Mouse (Mus musculus) midbrain, embryonic 14.5 days (tissue): ENCODE measurements at regions not wholly inside any gene's neighbourhood (a gene's known extent, or its start where the extent isn't known, plus 50 kb on each side); places are given as distances from the start of the nearest gene placed in this dataset.
"Not testable (repeated sequence)": the region's sequence is repeated elsewhere in the genome, so short reads cannot be mapped to it uniquely, and the experiment has no call there.

Experiments
- ATAC-seq: fragments of 200-750 bp; cut with Nextera tagmentation; 2 replicates; pipeline ENCODE4 v1.8.0; 2017; ENCODE audit warnings: moderate number of reproducible peaks, moderate library complexity; ENCODE audit not compliant: low FRiP score, low TSS enrichment
- DNase-seq: peaks from one replicate; pipeline ENCODE4 v3.0.0-alpha.2; 2015
- H3K27ac ChIP-seq: fragments of 300-500 bp; sonication (generic); replicated peaks from 2 replicates; pipeline ENCODE4 v1.5.1; 2014; ENCODE audit warnings: mild to moderate bottlenecking, low read depth, low read length, moderate library complexity
- H3K27me3 ChIP-seq: fragments of 300-500 bp; sonication (generic); 2 replicates; pipeline ENCODE4 v1.6.1; 2014; ENCODE audit warnings: low read length, control low read depth, mixed read lengths; ENCODE audit not compliant: control insufficient read depth, insufficient read depth
- H3K36me3 ChIP-seq: fragments of 300-500 bp; sonication (generic); 2 replicates; pipeline ENCODE4 v1.6.1; 2014; ENCODE audit warnings: low read length, control low read depth; ENCODE audit not compliant: control insufficient read depth, insufficient read depth
- H3K4me1 ChIP-seq: fragments of 300-500 bp; sonication (generic); 2 replicates; pipeline ENCODE4 v1.6.1; 2014; ENCODE audit warnings: mild to moderate bottlenecking, antibody characterized with exemption, low read length, control low read depth; ENCODE audit not compliant: control insufficient read depth, insufficient read depth
- H3K4me2 ChIP-seq: fragments of 300-500 bp; sonication (generic); 2 replicates; pipeline ENCODE4 v1.6.1; 2014; ENCODE audit warnings: mild to moderate bottlenecking, low read length, moderate library complexity
- H3K4me3 ChIP-seq: fragments of 300-500 bp; sonication (generic); replicated peaks from 2 replicates; pipeline ENCODE4 v1.5.1; 2014; ENCODE audit warnings: low read depth, low read length
- H3K9ac ChIP-seq: fragments of 300-500 bp; sonication (generic); replicated peaks from 2 replicates; pipeline ENCODE4 v1.6.1; 2014; ENCODE audit warnings: mild to moderate bottlenecking, low read length, moderate library complexity
- H3K9me3 ChIP-seq: fragments of 300-500 bp; sonication (generic); 2 replicates; pipeline ENCODE4 v1.6.1; 2016; ENCODE audit warnings: low read length, control low read depth, mixed read lengths; ENCODE audit not compliant: control insufficient read depth
- WGBS: fragments of 180-500 bp; shearing (Covaris S2); extraction: QIAGEN DNeasy Blood & Tissue Kit; methylation state at CpG from one replicate; pipeline ENCODE4 v1.1.7; 2014; 5-methylcytosine and 5-hydroxymethylcytosine counted together

DNA sequence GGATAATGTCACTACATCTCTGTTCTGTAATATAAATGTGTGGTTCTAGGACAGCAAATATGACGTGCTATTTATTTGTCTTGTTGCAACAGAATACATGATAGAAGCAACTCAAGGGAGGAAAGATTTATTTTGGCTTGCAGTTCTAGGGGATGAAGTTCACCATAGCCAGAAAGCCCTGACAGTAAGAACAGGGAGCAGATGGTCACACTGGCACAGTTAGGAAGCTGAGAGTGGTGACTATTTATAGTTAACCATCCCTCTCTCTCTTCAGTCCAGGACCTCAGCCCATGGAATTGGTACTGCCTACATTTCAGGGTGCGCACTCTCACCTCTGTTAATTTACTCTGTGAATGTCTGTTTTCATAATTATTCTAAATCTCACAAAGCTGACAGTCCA lies 678.5 kb upstream of the Gm19410 start:
- WGBS = 98% methylated on average over 2 of the region's 2 CpGs
- Histone ChIP-seq H3K27ac (no peak overlapping the region), H3K27me3 (no peaks in the 10 kb centered on the region), H3K9ac (no peak overlapping the region), H3K36me3 (no peaks in the 10 kb centered on the region), H3K4me3 (no peak overlapping the region), H3K4me1 (no peaks in the 10 kb centered on the region; the same call in 1 of the 2 replicates), H3K4me2 (no peak overlapping the region), H3K9me3 (no peaks in the 10 kb centered on the region)
- no peak for DNase-seq
- ATAC-seq = no peak

DNA sequence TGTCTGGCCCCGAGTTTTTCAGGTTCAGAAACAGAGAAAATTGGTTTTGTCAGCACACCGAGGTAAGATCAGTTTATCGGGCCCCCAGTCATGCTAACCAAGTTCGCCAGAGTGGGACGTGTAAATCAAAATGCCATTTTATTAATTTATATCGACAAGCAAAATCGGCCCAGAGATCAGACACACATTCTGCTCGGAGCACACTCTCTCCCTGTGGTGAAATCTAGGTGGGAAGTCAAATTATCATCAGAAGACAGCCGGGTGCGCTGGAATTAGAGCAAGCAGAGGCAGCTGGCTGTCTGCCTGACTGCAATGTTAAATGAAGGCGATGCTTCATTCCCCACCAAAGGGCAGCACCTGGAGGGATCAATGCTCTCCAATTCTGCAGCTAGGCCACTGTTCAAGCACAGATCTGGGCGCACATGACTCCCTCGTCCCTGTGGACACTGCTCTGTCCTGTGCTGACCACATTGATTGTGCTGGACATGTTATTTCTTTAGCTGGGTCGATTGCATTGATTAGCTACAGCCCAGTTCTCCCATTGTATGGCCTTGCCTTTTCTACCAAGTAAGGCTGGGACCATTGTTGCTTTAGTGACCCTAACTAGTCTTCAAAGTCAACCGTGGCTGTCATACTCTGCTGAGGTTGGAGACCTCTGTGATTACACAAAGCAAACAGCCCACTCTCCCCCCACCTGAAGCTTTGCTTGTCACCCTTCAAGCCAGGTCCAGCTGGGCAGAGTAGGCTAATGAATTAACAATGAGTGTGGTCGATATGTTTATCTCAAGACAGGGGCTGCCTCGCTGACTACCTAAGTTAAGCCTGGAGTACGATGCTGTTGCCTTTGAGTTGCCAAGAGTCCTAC lies 677.0 kb upstream of the Gm19410 start:
- 51% methylated on average over 18 of the region's 18 CpGs for WGBS
- ATAC-seq (no peak), DNase-seq (peak; percentile 51)
- Histone ChIP-seq H3K4me1 (no peaks in the 10 kb centered on the region; the same call in 1 of the 2 replicates), H3K4me3 (no peak overlapping the region), H3K27me3 (no peaks in the 10 kb centered on the region), H3K9ac (no peak overlapping the region), H3K27ac (peak overlapping the region; percentile 43), H3K9me3 (no peaks in the 10 kb centered on the region), H3K4me2 (no peak overlapping the region), H3K36me3 (no peaks in the 10 kb centered on the region)

DNA sequence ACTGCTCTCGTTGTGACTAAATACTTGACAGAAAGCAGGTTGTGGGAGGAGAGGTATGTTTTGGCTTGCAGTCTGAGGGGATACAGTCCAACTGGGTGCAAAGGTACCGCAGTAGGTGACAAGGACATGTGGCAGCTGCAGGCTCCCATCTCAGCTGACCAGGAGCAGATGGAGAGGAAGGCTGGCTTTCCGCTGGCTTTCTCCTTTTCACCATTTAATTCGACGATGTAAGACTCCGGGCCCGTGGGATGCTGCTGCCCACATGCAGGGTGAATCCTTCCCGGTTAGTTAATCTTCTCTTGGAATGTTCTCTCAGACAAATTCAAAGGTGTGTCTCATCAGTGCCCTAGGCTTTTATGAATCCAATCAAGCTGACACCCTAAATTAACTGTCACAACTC lies 676.1 kb upstream of the Gm19410 start:
- Histone ChIP-seq H3K27ac (no peak overlapping the region), H3K4me2 (no peak overlapping the region), H3K4me1 (no peaks in the 10 kb centered on the region; the same call in 1 of the 2 replicates), H3K9ac (no peak overlapping the region), H3K27me3 (no peaks in the 10 kb centered on the region), H3K36me3 (no peaks in the 10 kb centered on the region), H3K9me3 (no peaks in the 10 kb centered on the region), H3K4me3 (no peak overlapping the region)
- DNase-seq (no peak), ATAC-seq (no peak)
- 87% methylated on average over 8 of the region's 8 CpGs for WGBS

DNA sequence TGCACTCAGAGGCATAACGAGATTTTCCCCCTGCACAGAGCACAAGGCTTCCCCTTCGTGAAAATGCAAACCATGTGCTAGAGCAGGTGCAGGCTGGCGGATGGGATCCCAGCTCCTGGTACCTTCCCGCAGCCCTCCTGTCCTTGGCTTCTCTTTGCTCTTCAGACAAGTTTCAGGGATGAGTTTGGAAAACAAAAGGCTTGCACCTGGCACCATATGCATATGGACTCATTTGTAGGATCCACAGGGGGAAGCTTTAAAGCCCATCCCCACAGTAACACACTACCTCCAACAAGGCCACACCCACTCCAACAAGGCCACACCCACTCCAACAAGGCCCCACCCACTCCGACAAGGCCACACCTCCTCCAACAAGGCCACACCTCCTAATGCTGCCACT lies 663.9 kb upstream of the Gm19410 start:
- Histone ChIP-seq H3K4me3 (no peak overlapping the region), H3K9me3 (no peaks in the 10 kb centered on the region), H3K27me3 (no peaks in the 10 kb centered on the region), H3K27ac (no peak overlapping the region), H3K9ac (no peak overlapping the region), H3K4me1 (no peaks in the 10 kb centered on the region), H3K4me2 (no peak overlapping the region), H3K36me3 (no peaks in the 10 kb centered on the region)
- WGBS = 75% methylated on average over 5 of the region's 5 CpGs
- no peak for DNase-seq
- ATAC-seq = no peak

DNA sequence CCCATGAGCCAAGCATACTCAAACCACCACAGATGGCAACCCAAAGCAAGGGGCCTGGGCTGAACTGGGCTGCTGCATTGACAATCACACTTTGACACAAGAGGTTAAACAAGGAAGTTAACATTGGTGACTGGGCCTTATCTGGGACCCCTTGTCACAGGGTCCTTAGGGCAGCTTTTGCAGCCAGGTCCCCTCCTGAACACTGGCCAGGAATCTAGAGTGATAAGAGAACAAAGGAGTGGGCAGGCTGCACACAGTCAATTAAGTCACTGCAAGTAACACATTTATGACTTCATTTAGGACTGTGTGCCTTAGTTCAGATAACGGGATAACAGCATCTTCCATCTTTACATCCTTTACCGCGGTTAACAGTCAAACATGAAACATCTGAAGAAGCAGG lies 663.5 kb upstream of the Gm19410 start:
- H3K4me1 ChIP-seq, H3K27ac ChIP-seq, H3K4me3 ChIP-seq, H3K27me3 ChIP-seq, H3K9ac ChIP-seq, DNase-seq, ATAC-seq, H3K9me3 ChIP-seq, H3K36me3 ChIP-seq, H3K4me2 ChIP-seq: not testable (repeated sequence)
- WGBS = 95% methylated on average over 3 of the region's 3 CpGs

DNA sequence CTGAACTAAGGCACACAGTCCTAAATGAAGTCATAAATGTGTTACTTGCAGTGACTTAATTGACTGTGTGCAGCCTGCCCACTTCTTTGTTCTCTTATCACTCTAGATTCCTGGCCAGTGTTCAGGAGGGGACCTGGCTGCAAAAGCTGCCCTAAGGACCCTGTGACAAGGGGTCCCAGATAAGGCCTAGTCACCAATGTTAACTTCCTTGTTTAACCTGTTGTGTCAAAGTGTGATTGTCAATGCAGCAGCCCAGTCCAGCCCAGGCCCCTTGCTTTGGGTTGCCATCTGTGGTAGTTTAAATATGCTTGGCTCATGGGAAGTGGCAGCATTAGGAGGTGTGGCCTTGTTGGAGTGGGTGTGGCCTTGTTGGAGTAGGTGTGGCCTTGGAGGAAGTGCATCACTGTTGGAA lies 661.1 kb upstream of the Gm19410 start:
- not testable (repeated sequence) for H3K27me3 ChIP-seq, H3K27ac ChIP-seq, H3K4me2 ChIP-seq, ATAC-seq, DNase-seq, H3K9me3 ChIP-seq, H3K9ac ChIP-seq, H3K36me3 ChIP-seq, H3K4me1 ChIP-seq, H3K4me3 ChIP-seq

DNA sequence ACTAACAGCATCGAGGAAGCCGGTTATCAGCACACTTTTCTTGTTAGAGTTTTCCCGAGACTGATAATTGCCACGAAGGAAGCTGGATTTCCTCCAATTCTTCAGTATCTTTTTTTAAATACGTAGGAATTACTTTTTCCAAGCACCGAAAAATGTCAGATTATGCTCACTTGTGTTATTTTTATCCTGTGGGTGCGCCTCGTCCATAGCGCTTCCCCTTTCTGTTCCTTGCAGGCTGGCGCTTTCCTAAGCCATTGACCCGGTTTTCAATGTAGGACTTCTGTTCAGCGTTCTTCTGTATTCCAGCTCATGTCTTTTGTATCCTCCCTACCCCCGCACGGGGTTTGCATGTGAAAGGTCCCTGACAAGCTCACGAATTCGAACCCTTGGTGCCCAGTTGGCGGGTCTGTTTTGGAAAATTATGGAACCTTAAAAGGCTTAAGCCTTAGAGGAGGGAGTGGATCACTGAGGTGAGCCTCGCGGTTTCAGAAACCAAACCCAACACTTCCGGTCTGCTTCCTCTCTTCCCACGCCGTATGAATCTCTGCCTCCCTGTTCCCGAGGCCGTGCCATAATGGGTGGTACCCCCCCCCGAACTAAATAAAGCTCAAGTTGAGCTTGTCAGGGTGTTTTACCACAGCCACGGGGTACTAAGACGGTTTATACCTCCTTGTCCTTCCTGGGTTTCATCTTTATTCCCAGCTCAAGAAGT lies 655.9 kb upstream of the Gm19410 start:
- Histone ChIP-seq H3K27ac (no peak overlapping the region), H3K4me1 (no peaks in the 10 kb centered on the region), H3K9ac (no peak overlapping the region), H3K36me3 (no peaks in the 10 kb centered on the region), H3K27me3 (no peaks in the 10 kb centered on the region), H3K4me2 (no peak overlapping the region), H3K4me3 (no peak overlapping the region), H3K9me3 (no peaks in the 10 kb centered on the region)
- ATAC-seq = no peak
- no peak for DNase-seq
- 86% methylated on average over 27 of the region's 27 CpGs for WGBS

DNA sequence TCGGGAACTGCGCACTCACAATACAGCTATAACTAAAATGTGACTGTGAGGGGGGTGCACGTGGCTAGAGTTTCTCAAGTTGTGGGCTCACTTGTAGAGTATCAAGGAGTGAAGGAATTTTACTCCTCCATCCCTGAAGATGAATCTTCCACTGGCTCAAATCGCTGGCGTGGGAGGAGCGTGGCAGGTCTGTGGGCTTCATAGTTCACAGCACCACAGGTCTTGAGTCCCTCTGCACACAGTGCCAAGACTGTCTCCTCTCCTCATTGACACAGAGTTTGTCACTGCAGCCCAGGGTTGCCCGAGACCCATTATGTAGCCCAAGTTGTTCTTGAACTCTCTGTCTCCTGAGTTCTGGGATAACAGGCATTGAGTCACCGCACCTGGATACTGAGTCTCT lies 655.3 kb upstream of the Gm19410 start:
- H3K4me1 ChIP-seq = no peaks in the 10 kb centered on the region
- no peaks in the 10 kb centered on the region for H3K9me3 ChIP-seq
- no peak overlapping the region for H3K27ac ChIP-seq
- no peaks in the 10 kb centered on the region for H3K36me3 ChIP-seq
- ATAC-seq (no peak), DNase-seq (no peak)
- H3K4me2 ChIP-seq = no peak overlapping the region
- no peaks in the 10 kb centered on the region for H3K27me3 ChIP-seq
- no peak overlapping the region for H3K4me3 ChIP-seq
- no peak overlapping the region for H3K9ac ChIP-seq
- whole genome bisulfite sequencing = 96% methylated on average over 8 of the region's 8 CpGs

DNA sequence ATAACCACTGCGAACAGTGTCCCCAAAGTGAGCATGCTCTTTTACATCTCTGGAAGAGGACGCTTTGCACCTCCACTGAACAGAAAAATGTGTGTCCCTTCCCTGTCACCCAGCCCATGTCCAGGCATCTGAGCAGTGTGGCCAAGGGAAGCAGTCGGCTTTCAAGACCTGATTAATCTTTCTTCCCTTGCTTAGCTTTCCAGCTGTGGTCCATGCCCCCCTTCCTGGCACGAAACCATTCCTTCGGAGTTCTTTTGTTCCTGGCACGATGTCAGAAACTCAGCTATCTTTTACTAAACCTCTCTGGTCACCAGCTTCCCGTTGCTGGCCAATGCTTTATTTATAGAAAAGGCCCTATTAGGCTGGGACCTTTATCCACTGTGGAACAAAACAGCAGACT lies 654.5 kb upstream of the Gm19410 start:
- Histone ChIP-seq H3K9ac (no peak overlapping the region), H3K27ac (no peak overlapping the region), H3K4me3 (no peak overlapping the region), H3K27me3 (no peaks in the 10 kb centered on the region), H3K4me1 (no peaks in the 10 kb centered on the region), H3K36me3 (no peaks in the 10 kb centered on the region), H3K4me2 (no peak overlapping the region), H3K9me3 (no peaks in the 10 kb centered on the region)
- ATAC-seq = no peak
- WGBS = 70% methylated on average over 7 of the region's 7 CpGs
- no peak for DNase-seq
